Mouse (Mus musculus) bone marrow, adult 2 months (tissue): ENCODE measurements around the gene Bptf.

ENCODE experiments used
- CTCF ChIP-seq: fragments of 200-500 bp; IDR thresholded peaks from 2 replicates; pipeline ENCODE4 v1.5.1; 2011; ENCODE audit warnings: low read length, control low read depth; ENCODE audit not compliant: control insufficient read depth, insufficient read depth
- POLR2A ChIP-seq: fragments of 200-500 bp; IDR thresholded peaks from 2 replicates; pipeline ENCODE4 v1.6.1; 2011; ENCODE audit warnings: low read depth, mild to moderate bottlenecking, control low read depth, low read length, borderline replicate concordance; ENCODE audit not compliant: control insufficient read depth

- no peak for TF ChIP-seq CTCF
- TF ChIP-seq POLR2A = no peak
These were observed 71.0 kb downstream of the Bptf start for GRCm38 (mm10) chr11:107060941-107061340.
